Mouse (Mus musculus) E14TG2a.4 (cell line): ENCODE measurements around the gene Ergic3.

Experiments used
- CTCF ChIP-seq: conservative IDR thresholded peaks from 2 replicates; pipeline ENCODE4 v1.5.1; 2014; ENCODE audit warnings: low read length
- NANOG ChIP-seq: IDR thresholded peaks from 2 replicates; pipeline ENCODE4 v1.6.1; 2014; ENCODE audit warnings: borderline replicate concordance, low read length, mixed read lengths
- POU5F1 ChIP-seq: IDR thresholded peaks from 2 replicates; pipeline ENCODE4 v1.6.1; 2014; ENCODE audit warnings: low read length, borderline replicate concordance

DNA sequence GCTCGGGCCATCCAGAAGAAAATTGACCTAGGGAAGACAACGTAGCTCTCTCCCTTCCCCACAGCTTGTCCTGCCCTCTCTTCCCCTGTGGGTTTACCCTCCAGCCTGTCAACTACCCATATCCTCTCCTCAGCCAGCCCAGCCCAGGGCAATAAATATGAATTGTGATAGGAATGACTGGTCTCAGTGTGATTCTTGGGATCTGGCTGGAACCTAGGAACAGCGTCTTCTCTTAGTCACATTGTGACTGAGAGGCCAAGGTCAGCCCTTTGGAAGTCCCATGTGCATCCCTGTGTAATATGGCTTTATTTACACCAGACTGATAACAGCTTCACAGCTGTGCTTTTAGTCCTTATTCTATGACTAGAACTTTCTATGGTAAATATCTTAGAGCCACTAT lies 10.3 kb downstream of the Ergic3 start:
- TF ChIP-seq CTCF, result no peak
- TF ChIP-seq POU5F1, result no peak
- no peak for TF ChIP-seq NANOG
